Mouse (Mus musculus): ENCODE results near the gene Ap2s1. TPM values are rescaled to one million over a fixed set of nuclear protein-coding genes. Genes with fewer than 3 reads are reported as not detected.

Gene Ap2s1
- polyA plus RNA-seq (2012; rRNA removed), result 424 and 454 TPM in 2 replicates

GRCm38 (mm10) chr7:16738073-16738696, at the start of gene Ap2s1:
Gene Ap2s1, plus strand, starts transcription at chr7:16738410.
- H3K27me3 ChIP-seq (ENCODE audit: control insufficient read depth, insufficient read depth, low read length), result no peaks in the 10 kb centered on the region
- peak; percentile 64; the same call in 1 of the 2 replicates for TF ChIP-seq POLR2A (IDR thresholded peaks at IDR 0.05; ENCODE audit: borderline replicate concordance, insufficient read depth, low read length)
- no peak for TF ChIP-seq CTCF (IDR thresholded peaks at IDR 0.05; ENCODE audit: borderline replicate concordance, insufficient read depth, low read depth, low read length)
- 1% methylated on average over 34 of the region's 34 CpGs for WGBS
- peak; percentile 98 to 99 for DNase-seq
- peaks cover 16% of the 10 kb centered on the region for H3K4me1 ChIP-seq (ENCODE audit: control insufficient read depth, insufficient read depth, low read length)
- peak within 1 kb of the TSS; percentile 95 for H3K4me3 ChIP-seq (replicated peaks; ENCODE audit: insufficient read depth, low read depth, low read length)
- peak within 1 kb of the TSS; percentile 39; the same call in 1 of the 2 replicates for H3K27ac ChIP-seq (ENCODE audit: insufficient read depth, low read length)

- Histone ChIP-seq H3K4me3 (replicated peaks; ENCODE audit: insufficient read depth, low read depth, low read length) (no peak overlapping the region), H3K27ac (ENCODE audit: insufficient read depth, low read length) (no peak overlapping the region), H3K4me1 (ENCODE audit: control insufficient read depth, insufficient read depth, low read length) (no peaks in the 10 kb centered on the region), H3K27me3 (ENCODE audit: control insufficient read depth, insufficient read depth, low read length) (no peaks in the 10 kb centered on the region)
- 72% methylated on average over 5 of the region's 5 CpGs for WGBS
- DNase-seq, result no peak
- TF ChIP-seq POLR2A (IDR thresholded peaks at IDR 0.05; ENCODE audit: borderline replicate concordance, insufficient read depth, low read length) (no peak), CTCF (IDR thresholded peaks at IDR 0.05; ENCODE audit: borderline replicate concordance, insufficient read depth, low read depth, low read length) (no peak)
Observed at GRCm38 (mm10) chr7:16689196-16689595, 49.0 kb upstream of the Ap2s1 start.

GRCm38 (mm10) chr7:16695025-16695424, 43.2 kb upstream of the Ap2s1 start:
- H3K27me3 ChIP-seq (ENCODE audit: control insufficient read depth, insufficient read depth, low read length), result no peaks in the 10 kb centered on the region
- H3K27ac ChIP-seq (ENCODE audit: insufficient read depth, low read length), result no peak overlapping the region
- 41% methylated on average over 3 of the region's 3 CpGs for WGBS
- H3K4me3 ChIP-seq (replicated peaks; ENCODE audit: insufficient read depth, low read depth, low read length), result no peak overlapping the region
- no peaks in the 10 kb centered on the region for H3K4me1 ChIP-seq (ENCODE audit: control insufficient read depth, insufficient read depth, low read length)
- no peak for DNase-seq
- TF ChIP-seq POLR2A (IDR thresholded peaks at IDR 0.05; ENCODE audit: borderline replicate concordance, insufficient read depth, low read length) (no peak), CTCF (IDR thresholded peaks at IDR 0.05; ENCODE audit: borderline replicate concordance, insufficient read depth, low read depth, low read length) (no peak)

GRCm38 (mm10) chr7:16699042-16699441, 39.2 kb upstream of the Ap2s1 start:
- Histone ChIP-seq H3K27ac (ENCODE audit: insufficient read depth, low read length) (no peak overlapping the region), H3K4me1 (ENCODE audit: control insufficient read depth, insufficient read depth, low read length) (no peaks in the 10 kb centered on the region), H3K4me3 (replicated peaks; ENCODE audit: insufficient read depth, low read depth, low read length) (no peak overlapping the region), H3K27me3 (ENCODE audit: control insufficient read depth, insufficient read depth, low read length) (no peaks in the 10 kb centered on the region)
- 53% methylated on average over 2 of the region's 2 CpGs for WGBS
- DNase-seq, result no peak
- TF ChIP-seq CTCF (IDR thresholded peaks at IDR 0.05; ENCODE audit: borderline replicate concordance, insufficient read depth, low read depth, low read length) (no peak), POLR2A (IDR thresholded peaks at IDR 0.05; ENCODE audit: borderline replicate concordance, insufficient read depth, low read length) (no peak)

- no peaks in the 10 kb centered on the region for H3K27me3 ChIP-seq (ENCODE audit: control insufficient read depth, insufficient read depth, low read length)
- WGBS, result 73% methylated on average over 5 of the region's 5 CpGs
- no peaks in the 10 kb centered on the region for H3K4me1 ChIP-seq (ENCODE audit: control insufficient read depth, insufficient read depth, low read length)
- no peak for TF ChIP-seq CTCF (IDR thresholded peaks at IDR 0.05; ENCODE audit: borderline replicate concordance, insufficient read depth, low read depth, low read length)
- no peak for TF ChIP-seq POLR2A (IDR thresholded peaks at IDR 0.05; ENCODE audit: borderline replicate concordance, insufficient read depth, low read length)
- no peak for DNase-seq
- no peak overlapping the region for H3K4me3 ChIP-seq (replicated peaks; ENCODE audit: insufficient read depth, low read depth, low read length)
- H3K27ac ChIP-seq (ENCODE audit: insufficient read depth, low read length), result no peak overlapping the region
Observed at GRCm38 (mm10) chr7:16700583-16700982, 37.6 kb upstream of the Ap2s1 start.

GRCm38 (mm10) chr7:16706385-16706784, 31.8 kb upstream of the Ap2s1 start:
- DNase-seq, result no peak
- TF ChIP-seq CTCF (IDR thresholded peaks at IDR 0.05; ENCODE audit: borderline replicate concordance, insufficient read depth, low read depth, low read length) (no peak), POLR2A (IDR thresholded peaks at IDR 0.05; ENCODE audit: borderline replicate concordance, insufficient read depth, low read length) (no peak)
- 61% methylated on average over 9 of the region's 9 CpGs for WGBS
- H3K27ac ChIP-seq (ENCODE audit: insufficient read depth, low read length), result no peak overlapping the region
- H3K4me1 ChIP-seq (ENCODE audit: control insufficient read depth, insufficient read depth, low read length), result no peaks in the 10 kb centered on the region
- no peaks in the 10 kb centered on the region for H3K27me3 ChIP-seq (ENCODE audit: control insufficient read depth, insufficient read depth, low read length)
- no peak overlapping the region for H3K4me3 ChIP-seq (replicated peaks; ENCODE audit: insufficient read depth, low read depth, low read length)

GRCm38 (mm10) chr7:16708244-16708643, 30.0 kb upstream of the Ap2s1 start:
- Histone ChIP-seq H3K4me3 (replicated peaks; ENCODE audit: insufficient read depth, low read depth, low read length) (no peak overlapping the region), H3K27ac (ENCODE audit: insufficient read depth, low read length) (no peak overlapping the region), H3K4me1 (ENCODE audit: control insufficient read depth, insufficient read depth, low read length) (no peaks in the 10 kb centered on the region), H3K27me3 (ENCODE audit: control insufficient read depth, insufficient read depth, low read length) (no peaks in the 10 kb centered on the region)
- TF ChIP-seq POLR2A (IDR thresholded peaks at IDR 0.05; ENCODE audit: borderline replicate concordance, insufficient read depth, low read length) (no peak), CTCF (IDR thresholded peaks at IDR 0.05; ENCODE audit: borderline replicate concordance, insufficient read depth, low read depth, low read length) (no peak)
- 36% methylated on average over 9 of the region's 9 CpGs for WGBS
- DNase-seq, result no peak

GRCm38 (mm10) chr7:16710604-16711003, 27.6 kb upstream of the Ap2s1 start:
- Histone ChIP-seq H3K4me1 (ENCODE audit: control insufficient read depth, insufficient read depth, low read length) (no peaks in the 10 kb centered on the region), H3K27ac (ENCODE audit: insufficient read depth, low read length) (no peak overlapping the region), H3K27me3 (ENCODE audit: control insufficient read depth, insufficient read depth, low read length) (no peaks in the 10 kb centered on the region), H3K4me3 (replicated peaks; ENCODE audit: insufficient read depth, low read depth, low read length) (no peak overlapping the region)
- DNase-seq, result no peak
- TF ChIP-seq POLR2A (IDR thresholded peaks at IDR 0.05; ENCODE audit: borderline replicate concordance, insufficient read depth, low read length) (no peak), CTCF (IDR thresholded peaks at IDR 0.05; ENCODE audit: borderline replicate concordance, insufficient read depth, low read depth, low read length) (0 out of 2 replicates have a peak, but pooled peaks have one; percentile 2)
- WGBS, result 79% methylated on average over 5 of the region's 5 CpGs
